Mouse (Mus musculus) left cerebral cortex, adult 6 months (tissue): ENCODE measurements around the gene Ubr1. TPM values are rescaled to one million over a fixed set of nuclear protein-coding genes. Genes with fewer than 3 reads are reported as not detected.

Experiments
- long read RNA-seq, 2 experiments: library from polyadenylated mRNA; unstranded; transcript quantifications; one replicate each; pipeline ENCODE4 v2.0.0; 2019 to 2020
- polyA plus RNA-seq: library from polyadenylated mRNA; unstranded; fragments of <200 nt; fragmentation: Nextera tagmentation; gene quantifications from 2 replicates; pipeline ENCODE4 v1.2.3, GENCODE M21; 2021

Ubr1 gene
- 14.4 and 17.5 TPM in 2 replicates for polyA plus RNA-seq
- long read RNA-seq, experiment 1, partial matches to known transcripts = 88 of 108 reads
- long read RNA-seq, experiment 1, other reads (novel, unspliced or antisense) = 20 of 108 reads
- long read RNA-seq, experiment 2, partial matches to known transcripts = 46 of 54 reads
- long read RNA-seq, experiment 2, other reads (novel, unspliced or antisense) = 8 of 54 reads

GRCm38 (mm10) chr2:120970559-120971080 lies at the start of gene Ubr1:
Ubr1 (minus strand) TSS chr2:120970715.

GRCm38 (mm10) chr2:121007925-121008663 lies 37.6 kb upstream of the Ubr1 start, which contains the start of gene Ccndbp1:
Ccndbp1 (plus strand) TSS chr2:121008403.

GRCm38 (mm10) chr2:120976990-120977925 lies 6.7 kb upstream of the Ubr1 start, which contains the start of gene Tmem62:
Tmem62 (plus strand) TSS chr2:120977017.

GRCm38 (mm10) chr2:120850424-120851082 lies 120.0 kb downstream of the Ubr1 start, which contains the start of gene Ttbk2:
Ttbk2 (minus strand) TSS chr2:120850604.

GRCm38 (mm10) chr2:120849449-120850423 lies 120.8 kb downstream of the Ubr1 start, which contains the start of gene Cdan1:
Cdan1 (minus strand) TSS chr2:120850128.

Other genes starting within 250 kb of the Ubr1 start
- gene Cdan1, start 120.6 kb downstream of the Ubr1 start, polyA plus RNA-seq = 0.78 and 1.6 TPM in 2 replicates
- gene Ttbk2, start 120.1 kb downstream of the Ubr1 start, polyA plus RNA-seq = 7.0 and 10.7 TPM in 2 replicates
- 12.5 and 17.3 TPM in 2 replicates for gene Tmem62, start 6.3 kb upstream of the Ubr1 start, polyA plus RNA-seq
- 51.6 and 67.4 TPM in 2 replicates for gene Ccndbp1, start 37.7 kb upstream of the Ubr1 start, polyA plus RNA-seq
- gene Epb42, start 66.4 kb upstream of the Ubr1 start, polyA plus RNA-seq = not detected in 2 replicates
- gene Tgm5, start 115.1 kb upstream of the Ubr1 start, polyA plus RNA-seq = not detected in 2 replicates
- not detected in 2 replicates for gene Tgm7, start 139.1 kb upstream of the Ubr1 start, polyA plus RNA-seq
- 9.8 and 13.2 TPM in 2 replicates for gene Adal, start 169.7 kb upstream of the Ubr1 start, polyA plus RNA-seq
- 5.2 and 9.5 TPM in 2 replicates for gene Lcmt2, start 169.9 kb upstream of the Ubr1 start, polyA plus RNA-seq
- 10.3 and 12.6 TPM in 2 replicates for gene Tubgcp4, start 199.9 kb upstream of the Ubr1 start, polyA plus RNA-seq
- gene Zscan29, start 200.4 kb upstream of the Ubr1 start, polyA plus RNA-seq = 2.0 and 2.3 TPM in 2 replicates